Mouse (Mus musculus) thymus, postnatal 25 days (tissue): ENCODE measurements around the gene Phlpp2.
A peak's percentile ranks its signal among the peaks of the same experiment; 100 is the strongest.

ENCODE experiments used
- DNase-seq: peaks from one replicate; pipeline ENCODE4 v3.0.0; 2022

Phlpp2 gene

DNA sequence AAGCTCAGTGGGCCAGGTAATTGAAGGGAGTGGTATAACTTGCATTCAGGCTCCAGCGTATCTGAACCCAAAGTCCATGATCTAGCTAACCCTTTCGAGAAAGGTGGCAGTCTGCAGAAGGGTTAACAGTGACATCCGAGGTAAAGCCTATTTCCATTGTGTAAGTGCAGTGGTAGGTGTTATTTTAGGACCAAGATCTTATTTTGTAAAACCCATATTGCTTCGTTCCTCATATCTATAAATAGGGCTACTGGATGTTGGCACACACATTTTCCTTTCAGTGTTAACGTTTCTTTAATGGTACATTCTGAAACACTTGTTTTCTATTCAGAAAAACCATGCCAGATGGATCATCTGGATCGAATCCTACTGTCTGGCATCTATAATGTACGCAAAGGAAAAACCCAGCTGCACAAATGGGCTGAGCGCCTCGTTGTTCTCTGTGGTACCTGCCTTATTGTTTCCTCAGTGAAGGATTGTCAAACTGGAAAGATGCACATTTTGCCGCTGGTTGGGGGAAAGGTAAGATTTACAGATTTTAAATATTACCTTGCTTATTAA lies 35.6 kb downstream of the Phlpp2 start:
- DNase-seq, result no peak

DNA sequence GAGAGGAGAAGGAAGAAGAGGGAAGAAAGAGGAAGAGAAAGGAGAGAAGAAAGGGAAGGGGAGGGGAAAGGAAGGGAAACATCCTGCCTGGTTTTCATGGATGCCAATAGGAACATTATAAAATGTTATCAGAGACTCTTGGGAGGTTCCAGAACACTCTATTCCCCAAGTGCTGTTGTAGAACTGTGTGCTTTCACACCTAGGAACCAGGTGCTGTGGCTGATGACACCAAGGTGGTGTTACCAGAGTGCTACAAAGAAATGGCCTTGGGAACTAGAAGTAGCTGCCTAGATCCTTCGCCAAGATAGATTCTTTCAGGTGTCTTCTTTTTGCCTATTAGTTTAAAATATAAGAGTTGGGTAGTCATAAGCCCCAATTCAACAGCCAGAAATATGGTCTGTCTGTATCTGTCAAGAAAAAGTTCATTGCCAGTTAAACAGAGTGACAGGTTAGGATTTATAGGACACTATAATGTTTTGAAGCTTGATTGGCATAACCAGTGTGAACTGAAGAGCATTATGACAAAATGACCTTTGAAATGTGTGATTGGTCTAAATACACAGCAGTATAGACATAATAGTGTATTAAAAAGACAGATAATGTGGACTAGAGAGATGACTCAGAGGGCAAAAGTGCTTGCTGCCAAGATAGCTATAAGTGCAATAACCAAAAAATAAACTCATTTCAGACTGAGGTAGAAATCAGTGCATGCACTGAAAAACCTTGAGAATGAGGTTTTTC lies 36.8 kb downstream of the Phlpp2 start:
- DNase-seq, result no peak

DNA sequence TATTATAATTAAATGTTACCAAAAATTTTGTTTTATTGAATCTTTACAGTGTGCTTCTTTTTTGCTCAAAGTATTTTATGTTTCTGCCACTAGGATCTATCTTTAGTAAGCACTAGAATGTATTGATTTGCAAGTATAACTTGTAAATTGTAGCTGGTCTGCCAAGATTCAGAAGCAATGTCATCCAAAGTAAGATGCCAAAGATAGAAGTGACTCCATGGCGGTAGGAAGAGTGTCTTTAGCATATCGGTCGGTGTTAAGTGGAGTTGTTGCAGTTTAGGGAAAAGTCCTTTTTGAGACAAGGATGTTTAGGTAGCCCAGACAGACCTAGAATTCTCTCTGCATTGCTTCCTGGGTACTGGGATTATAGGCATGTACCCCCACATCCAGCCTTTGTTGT lies 38.6 kb downstream of the Phlpp2 start:
- DNase-seq, result no peak

DNA sequence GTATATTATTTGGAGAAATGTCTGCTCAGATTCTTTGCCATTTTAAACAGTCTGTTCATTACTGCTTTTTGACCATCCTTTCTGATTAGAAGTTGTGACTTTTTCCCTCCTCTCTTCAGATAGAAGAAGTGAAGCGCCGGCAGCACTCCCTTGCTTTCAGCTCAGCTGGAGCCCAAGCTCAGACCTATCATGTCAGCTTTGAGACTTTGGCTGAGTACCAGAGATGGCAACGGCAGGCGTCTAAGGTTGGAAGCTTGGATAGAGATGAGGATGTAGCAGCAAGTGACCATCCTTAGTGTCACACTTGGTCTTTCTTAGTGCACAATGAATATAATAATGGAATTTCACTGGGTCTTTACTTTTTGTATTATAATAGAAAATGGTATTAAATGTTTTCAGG lies 39.0 kb downstream of the Phlpp2 start:
- no peak for DNase-seq

DNA sequence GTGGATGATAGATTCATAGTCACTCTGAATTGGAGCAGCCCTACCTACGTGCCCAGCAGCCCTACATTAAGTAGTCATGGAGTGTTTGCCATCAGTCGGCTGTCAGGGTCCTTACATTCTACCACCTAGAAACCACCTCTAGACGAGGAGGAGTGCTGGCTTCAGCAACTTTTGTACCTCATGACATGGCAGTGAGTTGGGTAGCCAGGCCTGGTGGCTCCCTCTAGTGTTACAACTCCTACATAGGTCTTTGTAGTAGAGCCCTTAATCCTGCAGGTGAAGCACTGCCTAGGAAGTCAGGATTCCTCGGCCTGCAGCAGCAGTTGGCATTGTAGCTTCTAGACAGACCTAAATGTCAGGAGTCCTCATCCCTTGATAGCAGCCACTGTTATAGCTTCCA lies 48.9 kb downstream of the Phlpp2 start:
- DNase-seq, result peak; percentile 36

DNA sequence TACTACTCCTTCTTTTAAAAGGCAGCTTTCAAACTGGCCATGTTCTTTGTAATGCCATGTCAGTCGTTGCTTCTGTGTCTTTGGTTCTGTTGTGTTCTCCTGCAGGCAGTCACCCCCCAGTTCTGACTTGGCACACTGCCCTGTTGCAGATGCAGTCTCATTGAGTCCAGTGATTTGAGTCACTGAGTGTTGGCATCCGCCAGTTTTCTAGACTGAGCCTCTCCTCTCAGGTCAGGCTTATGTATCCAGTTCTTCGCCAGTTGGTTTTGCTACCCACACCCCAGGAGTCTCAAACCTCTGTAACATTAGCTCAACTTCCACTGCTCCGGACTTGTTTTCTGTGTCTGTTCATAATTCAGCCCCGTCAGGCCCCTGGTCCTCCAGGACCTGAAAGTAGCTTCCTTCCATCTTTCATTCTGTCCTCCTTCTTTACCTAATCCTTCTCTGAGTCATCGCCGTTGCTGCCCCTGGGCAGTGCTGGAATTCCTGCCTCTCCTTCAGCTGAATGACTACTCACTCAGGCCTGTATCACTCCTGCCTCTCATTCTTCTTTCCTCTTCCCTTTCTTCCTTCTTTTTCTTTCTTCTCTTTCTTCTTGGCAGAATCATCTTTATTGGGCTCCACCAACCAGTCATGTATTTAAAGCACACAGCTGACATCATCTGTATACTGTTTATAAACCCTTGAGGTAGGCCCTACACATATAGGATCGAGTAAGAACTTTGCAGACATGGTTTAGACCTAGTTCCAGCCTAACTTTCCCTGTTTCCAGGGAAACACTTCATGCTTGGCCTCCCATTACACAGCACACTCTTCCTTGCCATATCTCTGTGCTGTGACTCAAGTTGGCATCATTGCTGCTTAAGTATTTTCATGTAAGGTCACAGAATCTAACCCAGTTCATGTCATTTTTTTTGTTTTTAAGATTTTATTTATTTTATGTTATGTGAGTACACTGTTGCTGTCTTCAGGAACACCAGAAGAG lies 52.4 kb downstream of the Phlpp2 start:
- no peak for DNase-seq

DNA sequence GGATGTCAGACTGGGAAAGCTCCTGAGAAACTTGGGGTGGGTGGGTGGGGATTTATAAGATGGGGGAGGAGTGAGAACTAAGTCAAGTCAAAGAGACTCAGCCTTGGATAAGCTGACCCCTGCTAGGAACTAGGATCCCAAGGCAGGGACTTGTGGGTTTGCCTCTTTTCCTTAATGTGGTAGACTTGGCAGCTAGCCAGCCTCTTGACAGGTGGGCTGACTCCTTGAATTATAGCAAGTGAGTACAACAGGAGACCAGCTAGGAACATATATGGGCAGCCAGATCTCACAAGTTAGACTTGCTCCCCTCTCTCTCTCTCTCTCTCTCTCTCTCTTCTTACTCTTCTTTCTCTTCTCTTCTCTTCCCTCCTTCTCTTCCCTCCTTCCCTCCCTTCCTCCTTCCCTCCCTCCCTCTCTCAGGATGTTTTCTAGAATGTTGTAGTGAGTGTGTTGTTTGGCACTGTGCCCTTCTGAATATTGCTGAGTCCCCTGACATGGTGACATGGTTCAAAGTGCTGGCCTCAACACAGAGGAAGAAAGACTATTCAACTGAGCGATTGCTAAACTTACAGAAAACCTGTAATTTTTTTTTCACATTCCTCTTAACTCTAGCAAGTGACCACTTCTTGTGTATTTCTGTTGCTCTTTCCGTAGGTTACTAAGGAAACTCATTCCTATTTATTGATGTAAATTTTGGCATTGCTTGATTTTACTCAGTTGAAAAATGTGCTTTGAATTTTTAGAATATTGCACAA lies 73.4 kb downstream of the Phlpp2 start:
- no peak for DNase-seq

DNA sequence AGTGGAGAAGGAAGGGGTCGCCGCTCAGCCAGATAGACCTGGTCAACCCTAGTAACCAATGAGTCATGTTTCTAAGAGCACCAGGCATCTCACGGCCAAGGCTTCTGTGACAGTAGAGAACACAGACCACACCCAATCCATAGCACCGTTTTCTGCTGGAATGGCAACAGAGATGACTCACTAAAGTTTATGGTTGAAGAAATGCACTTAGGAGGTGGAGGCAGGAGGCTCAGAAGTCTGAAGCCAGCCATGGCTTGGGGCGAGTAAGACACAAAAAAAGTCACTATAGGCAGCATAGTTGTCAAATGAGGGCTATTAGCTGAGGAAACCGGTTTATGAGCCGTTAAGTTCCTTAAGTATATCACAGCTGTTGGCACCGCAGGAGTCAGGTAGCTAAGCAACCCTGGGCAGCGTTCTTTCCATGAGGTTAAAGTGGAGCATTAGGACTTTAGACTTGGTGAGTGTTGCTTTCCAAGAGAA lies 76.9 kb downstream of the Phlpp2 start:
- DNase-seq, result no peak

DNA sequence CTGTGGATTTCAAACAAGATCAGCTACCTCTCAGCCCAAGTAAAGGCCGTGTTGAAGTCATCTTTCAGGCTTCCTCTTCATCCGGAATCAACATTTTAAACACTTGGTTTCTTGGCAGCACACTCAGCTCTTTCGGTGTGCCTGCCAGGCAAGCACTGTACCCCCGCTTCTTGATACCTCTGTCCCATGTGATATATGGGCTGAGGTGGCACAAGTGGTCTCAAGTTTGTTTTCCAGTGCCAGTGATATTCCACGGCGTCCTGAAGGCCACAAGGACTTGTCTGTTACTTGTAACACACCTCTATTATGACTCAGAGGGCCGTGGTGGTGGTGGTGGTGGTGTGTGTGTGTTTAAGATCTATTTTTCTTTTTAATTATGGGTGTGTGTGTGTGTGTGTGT lies 77.4 kb downstream of the Phlpp2 start:
- no peak for DNase-seq

DNA sequence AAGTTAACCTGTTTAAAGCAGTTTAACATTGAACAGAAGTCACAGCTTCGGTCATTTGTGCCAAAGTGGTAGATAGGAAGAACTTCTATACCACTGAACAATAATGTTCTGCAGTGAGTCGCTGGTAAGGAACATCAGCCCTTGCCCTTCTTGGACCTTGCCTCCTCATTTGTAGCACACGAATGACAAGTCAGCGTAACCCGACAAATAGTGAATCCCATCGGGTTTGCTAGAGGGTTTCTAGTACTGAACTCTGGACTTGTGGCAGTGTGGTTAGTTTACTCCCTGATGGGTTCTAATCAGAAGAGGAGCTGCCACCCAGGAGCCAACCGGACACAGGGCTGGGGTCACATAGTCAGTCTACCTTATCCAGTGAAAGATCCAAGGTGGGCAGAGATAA lies 77.9 kb downstream of the Phlpp2 start:
- no peak for DNase-seq

DNA sequence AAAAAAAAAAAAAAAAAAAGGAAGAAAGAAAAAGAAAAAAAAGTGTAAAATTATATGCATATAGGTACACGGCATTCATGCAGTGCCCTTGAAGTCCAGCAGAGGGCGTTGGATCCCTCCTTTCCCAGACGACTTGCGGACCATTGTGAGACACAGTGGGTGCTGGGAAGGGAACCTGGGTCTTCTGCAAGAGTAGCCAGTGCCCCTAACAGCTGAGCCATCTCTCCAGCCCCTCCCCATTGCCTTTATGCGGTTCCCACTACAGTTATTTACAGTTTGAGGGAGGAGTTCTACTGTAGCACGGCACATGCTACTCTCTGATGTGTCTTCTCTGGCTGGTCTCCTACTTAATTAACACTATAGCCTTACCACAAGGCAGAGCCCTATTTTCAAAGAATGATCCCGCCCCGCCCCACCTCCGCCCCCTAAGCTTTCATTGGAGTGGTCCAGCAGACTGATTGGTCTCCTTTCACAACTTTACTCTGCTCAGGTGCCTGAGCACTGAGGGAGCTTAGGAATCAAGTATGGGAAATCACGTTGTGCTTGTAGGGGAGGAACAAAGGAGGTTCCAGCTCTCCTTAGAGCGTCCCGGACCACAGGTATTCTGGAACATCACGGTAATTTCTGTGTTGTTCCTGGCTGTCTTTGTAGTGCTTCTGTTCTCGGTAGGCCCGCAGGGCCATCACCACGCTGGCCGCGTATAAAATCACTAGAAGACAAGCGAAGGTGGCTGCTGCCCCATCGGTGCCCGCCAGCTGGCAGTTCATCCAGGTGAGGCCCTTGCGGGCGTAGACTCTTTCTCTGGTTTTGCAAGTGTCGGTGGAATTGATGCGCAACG lies 79.3 kb downstream of the Phlpp2 start:
- peak; percentile 11 for DNase-seq

DNA sequence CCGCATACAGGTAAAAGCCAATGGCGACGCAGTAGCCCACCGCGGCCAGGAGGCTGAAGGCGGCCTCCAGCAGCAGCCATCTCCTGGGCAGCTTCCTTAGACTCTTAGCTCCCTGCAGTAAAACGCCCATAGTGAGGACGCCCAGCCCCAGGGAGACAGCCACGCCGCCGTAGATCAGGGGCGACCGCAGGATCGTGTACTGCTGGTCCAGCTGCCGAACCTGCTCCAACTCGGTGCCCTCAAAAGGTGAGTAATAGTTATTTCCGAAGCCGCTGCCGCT lies 79.9 kb downstream of the Phlpp2 start:
- DNase-seq, result no peak

DNA sequence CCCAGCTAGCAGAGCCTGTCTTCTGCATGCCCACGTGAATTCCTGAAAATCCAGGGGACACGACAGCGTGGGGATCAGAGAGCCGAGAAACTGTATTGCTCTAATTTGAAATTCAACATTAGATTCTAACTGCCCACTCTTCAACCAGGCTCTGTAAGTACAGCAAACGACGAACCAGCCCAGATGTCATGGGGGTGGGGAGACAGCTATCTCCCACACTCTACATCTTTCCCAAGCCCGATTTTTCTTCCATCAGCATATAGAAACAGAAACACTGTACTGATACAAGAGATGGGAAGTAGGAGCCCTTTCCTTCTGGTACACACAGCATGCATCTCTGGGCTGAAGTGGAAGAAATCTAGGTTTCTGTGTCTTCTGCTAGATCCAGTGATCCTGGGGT lies 83.8 kb downstream of the Phlpp2 start:
- no peak for DNase-seq

DNA sequence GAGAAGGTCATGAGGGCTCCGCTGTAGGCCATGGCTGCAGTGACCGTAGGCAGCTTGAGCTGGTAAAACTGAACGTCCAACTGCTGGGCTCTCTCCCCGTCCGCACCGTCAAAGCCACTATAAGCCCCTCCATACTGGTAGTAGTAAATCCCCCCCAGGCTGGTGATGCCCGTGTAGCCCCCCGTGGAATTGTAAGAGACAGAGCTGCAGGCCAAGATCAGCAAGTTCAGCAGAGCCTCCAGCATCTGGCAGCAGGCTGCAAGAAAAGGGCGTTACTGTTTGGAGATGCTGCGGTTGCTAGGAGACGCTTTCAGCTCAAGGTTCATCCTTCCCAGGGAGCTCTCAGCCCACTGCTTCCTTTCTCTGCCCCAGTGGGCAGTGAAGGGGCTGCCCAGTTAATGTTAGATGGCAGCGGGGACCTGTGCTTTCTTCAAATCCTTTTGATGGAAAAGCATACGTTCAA lies 86.2 kb downstream of the Phlpp2 start:
- no peak for DNase-seq

DNA sequence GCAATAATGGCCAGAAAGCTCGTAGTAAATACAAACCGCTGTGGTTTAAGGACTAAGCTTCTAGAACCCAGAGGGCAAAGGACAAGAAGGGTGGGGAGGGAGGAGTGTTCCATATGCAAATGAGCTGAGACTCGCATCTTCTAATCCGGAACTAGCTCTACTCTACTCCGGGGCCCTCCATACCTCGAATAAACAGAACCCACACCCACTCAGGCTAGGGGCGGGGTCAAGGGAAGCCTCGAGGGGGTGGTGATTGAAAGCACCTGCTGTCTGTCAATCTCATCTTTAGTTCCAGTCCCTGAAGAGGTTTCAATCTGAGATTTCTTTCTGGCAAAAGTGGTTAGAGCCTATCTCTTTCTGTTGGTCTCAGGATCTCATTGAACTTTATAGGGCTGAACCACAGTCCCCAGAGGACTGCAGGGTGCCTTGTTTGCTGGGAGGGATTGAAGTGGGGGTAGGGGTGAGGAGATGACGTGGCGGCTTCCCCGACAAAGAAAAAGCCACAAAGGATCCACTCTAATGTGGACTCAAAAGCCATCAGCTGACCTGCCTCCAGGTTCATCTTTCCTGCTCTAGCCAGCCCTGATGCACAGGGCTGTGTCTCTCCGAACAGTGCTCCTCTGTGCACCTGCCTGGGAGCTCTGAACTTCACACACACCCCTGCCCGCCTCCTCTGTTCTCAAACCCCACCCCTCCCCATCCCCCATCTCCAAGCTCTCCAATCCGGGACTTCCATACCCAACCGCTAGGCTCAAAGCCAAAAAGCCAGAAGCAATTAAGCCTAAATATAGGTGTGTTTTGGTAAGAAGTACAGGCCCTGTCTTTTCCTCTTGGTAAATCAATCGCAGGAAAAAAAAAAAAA lies 89.1 kb downstream of the Phlpp2 start:
- DNase-seq, result peak; percentile 30

DNA sequence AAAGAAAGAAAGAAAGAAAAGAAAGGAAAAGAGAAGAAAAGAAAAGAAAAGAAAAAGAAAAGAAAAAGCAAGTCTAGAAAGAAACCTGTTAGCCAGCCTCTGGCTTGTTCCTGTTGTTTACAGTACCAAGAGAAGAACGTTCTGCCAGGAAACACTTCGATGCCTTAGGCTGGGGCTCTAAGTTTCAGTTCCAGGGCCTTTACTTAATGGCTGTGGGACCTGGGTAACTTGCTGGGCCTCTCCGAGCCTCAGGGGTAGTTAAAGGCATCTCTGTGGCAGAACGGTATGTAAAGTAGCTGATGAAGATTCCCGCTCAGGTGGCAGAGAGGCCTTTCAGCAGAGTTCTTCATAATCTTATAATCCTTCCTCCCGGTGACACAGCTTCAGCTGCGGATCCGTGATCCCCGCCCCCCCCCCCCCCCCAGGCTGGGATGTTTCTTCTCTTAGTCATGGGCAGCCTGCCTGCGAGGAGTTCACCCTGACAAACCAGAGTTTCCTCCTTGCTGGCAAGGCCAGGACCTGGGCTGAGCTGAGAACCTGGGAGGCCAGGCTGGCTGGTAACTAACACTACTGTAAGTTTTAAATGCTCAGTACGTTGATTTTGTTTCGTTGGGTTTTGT lies 89.8 kb downstream of the Phlpp2 start:
- DNase-seq, result no peak

DNA sequence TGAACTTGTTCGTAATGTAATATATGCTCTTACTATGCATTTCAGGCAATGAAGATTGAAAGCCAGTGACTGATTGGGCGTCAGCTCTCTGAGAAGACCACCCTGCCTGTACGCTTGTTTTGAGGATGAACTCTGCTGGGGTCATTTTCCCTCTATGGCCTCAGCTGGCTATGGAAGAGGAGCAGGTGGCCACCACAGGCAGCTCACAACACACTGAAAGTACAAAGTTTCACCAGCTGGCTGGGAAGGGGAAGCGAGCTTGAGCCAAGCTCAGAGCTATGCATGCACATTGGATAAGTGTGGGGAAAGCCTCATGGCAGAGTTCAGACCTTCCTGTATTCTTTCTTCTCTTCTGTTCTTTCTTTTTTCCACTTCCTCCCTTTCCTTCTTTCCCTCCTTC lies 90.8 kb downstream of the Phlpp2 start:
- DNase-seq, result no peak

DNA sequence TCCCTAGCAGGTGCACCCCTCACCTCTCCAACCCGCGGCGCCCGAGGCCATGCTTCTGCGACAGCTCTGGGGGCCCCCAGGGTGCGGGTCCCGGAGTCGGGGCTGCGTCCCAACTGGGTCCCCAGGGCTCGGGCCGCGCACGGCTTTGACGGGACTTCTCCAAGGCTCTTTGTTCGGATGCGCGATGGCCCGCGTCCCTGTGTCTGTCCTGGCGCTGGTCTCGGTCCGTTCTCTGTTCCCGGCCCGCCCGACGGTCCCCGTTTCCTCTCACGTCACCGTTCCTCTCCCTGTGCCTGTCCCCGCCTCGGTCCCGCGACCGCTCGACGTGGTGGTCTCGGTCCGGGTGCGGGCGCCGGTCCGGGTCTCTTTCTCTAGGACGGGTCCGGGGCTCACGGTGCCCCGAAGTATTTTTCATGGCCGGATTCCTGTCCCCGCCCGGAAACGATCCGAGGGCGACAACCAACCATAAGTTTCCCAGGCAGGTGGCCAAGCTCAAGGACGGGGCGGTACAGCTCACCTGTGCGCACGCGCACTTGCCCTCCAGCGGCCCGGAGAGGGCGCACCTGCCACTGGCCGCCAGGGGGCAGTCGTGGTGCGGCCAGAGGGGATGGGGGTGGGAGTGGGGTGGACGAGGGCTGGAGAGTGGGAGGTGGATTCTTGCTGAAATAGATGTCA lies 93.5 kb downstream of the Phlpp2 start, which contains the start of gene Marveld3:
Marveld3 (minus strand) TSS at position 511 of the 675 bp plus-strand sequence.
- peak; percentile 33 for DNase-seq

DNA sequence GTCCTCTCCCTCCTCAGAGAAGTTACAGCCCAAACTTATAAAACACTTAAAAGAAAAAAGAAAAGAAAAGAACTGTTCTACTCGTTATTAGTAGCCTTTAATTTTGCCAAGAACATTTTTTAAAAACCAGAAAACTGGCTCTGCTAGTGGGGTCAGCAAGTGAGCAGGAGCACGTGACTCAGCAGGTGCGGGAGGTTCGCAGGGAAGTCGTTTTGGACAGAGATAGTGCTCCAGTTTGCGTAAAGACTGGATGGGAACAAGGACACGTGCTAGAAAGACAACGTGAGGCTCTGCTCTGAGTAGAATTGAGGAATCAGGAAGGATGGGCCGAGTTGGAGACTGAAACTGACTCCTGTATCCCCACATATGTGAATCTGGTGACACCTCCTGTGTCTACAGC lies 94.6 kb downstream of the Phlpp2 start:
- DNase-seq, result no peak

DNA sequence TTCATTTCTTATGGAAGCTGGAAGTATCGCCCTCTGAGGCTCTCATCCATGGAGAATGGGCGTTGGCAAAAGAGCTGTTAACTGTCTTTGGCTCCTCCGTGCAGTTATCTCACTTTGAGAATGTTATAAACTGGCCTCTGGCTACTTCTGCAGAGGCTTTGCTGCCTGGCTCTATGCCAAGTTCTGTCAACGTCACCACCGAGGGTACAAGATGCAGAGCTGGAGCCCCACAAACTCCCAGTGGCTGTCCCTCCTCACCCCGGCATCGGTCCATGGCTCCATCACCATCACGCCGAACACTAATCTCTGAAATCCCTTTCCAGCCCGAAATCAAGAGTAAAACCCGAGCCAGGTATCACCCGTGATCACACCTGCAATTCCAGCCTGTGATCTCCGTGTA lies 95.1 kb downstream of the Phlpp2 start:
- no peak for DNase-seq
